Mouse (Mus musculus) regulatory T cell (primary cell): ENCODE results near the gene Gpd1l.

ENCODE experiments used
- in situ Hi-C: fragments of 300-600 bp; cut with MboI, MseI; formaldehyde crosslinking; loops from one replicate; pipeline ENCODE4 v1.15.1; 2025; ENCODE audit warnings: high pct_unique_total_duplicates

The Gpd1l gene

DNA sequence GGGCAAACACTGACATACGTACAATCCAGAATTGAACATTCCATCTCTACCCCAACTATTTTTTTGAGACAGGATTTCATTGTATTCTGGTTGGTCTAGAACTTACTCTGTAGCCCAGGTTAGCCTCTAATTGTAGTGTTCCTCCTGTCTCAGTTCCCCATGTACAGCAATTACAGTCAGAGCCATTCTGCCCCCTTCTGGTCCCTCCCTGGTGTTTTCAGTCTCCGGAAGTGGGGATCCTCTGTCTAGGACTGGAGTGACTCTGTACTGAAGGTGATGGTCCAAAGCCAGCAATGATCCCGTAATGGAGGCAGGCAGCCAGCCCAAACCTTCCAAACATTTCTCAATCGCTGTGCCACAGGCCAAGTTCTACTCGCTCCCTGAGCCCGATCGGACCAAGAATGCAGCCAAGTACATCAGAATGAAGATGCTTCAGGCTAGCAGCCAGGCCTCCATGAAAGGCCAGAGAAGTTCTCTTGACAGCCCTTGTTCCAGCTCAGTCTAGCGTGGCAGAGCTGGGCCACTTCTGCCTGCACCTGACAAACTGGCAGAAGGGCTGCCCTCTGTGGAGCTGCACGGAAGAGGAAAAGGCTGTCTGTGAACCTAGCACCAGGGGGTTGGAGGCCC lies 3.2 kb downstream of the Gpd1l start:
- in situ Hi-C loops: loop anchor here (5.0 kb wide), 1 partner anchor 283 kb away; no protein-coding TSS in a partner anchor

DNA sequence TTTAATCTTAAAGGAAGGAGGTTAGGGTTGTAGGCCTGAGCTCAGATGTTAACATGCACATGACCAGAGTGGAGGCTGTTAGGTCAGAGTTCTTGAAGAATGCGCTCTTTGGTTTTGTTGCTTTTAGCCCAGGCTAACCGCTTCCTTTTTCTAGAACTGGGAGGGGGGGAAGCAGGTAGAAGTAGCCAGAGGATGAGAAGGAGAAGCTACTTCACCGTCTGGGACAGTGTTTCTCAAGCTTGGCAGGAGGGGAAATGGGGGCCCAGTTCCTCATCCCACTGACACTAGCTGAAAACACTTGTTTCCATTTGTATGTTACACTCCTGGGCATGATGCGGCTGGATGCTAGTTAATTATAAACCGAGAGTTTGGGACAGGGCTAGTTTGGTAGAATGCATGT lies 8.2 kb downstream of the Gpd1l start:
- in situ Hi-C loops: no loop called here

DNA sequence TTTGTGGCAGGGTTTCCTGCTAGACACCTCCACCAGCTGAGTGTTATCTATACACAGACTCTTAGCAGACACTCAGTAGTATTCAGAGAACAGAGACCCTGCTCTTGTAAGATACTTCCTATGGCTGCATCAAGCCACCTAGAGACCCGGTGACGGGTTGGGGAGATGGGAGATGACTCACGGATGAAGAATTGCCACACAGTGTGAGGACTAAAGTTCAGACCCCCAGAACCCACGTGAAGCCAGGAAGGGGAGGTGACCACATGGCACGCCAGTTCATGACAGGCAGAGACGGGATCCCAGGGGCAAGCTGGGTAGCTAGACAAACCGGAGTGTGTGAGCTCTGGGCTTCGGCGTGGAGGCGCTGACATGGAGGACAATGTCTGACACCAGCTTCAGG lies 8.7 kb downstream of the Gpd1l start:
- in situ Hi-C loops: no loop called here

DNA sequence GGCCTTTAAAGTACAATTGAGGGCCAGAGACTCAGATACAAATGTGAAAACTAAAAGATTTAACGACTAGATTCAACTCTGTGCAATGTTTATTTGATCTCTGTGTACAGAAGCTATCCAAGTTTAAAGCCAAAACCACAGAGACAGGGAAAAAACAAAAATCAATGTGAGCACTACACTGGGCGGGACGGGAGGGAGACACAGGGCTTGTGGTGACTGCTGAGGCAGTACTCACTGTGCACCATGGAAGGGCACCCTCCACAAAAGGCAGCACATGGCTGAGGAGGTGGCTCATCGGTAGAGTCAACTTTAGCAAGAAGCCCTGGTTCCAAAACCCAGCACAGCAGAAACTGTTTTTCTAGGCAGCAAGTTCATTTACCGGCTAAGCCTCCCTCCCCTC lies 9.3 kb downstream of the Gpd1l start:
- in situ Hi-C loops: no loop called here

DNA sequence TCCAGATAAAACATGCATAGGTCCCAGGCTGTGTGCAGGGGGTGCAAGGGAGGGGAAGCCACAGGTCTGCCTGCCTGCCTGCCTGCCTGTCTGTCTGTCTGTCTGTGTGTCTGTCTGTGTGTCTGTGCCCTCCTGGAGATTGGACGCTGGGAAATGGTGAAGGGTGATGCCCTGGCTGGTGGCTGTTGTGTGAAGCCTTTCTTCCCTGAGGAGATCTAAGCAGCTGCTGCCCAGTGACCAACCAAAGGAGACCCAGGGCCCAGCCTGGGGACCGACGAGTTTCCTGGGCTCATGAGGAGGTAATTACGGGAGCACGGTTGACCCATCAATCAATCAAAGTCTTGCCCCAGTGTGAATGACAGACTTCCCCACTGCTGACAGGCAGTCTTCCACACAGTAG lies 11.6 kb downstream of the Gpd1l start:
- in situ Hi-C loops: no loop called here

DNA sequence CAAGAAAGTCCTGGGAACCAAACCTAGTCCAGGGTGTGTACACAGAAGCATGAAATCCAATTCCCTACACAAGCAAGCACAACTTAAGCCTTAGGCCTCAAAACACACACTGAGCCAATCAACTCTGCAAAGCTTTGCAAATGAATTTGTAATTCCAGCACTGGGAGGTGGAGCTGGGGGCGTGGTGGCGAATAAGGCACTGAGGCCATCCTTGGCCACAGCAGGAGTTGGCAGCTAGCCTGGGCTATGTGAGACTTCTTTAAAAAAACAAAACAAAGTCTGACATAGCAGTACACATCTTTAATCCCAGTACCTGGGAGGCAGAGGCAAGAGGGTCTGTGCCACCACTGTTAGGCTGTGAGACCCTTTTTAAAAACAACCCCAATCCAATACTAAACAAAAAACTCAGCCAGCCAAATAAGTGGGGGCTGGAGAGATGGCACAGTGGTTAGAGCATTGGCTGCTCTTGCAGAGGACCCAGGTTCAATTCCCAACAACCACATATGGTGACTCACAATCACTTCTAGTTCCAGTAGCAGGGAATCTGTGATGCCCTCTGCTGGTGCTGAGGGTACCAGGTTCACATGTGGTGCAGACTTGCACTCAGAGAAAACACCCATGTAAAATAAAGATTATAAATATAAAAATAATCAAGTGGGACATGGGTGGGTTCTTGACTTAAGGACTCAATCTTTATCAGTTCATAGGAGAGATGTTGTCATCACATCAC lies 12.3 kb downstream of the Gpd1l start:
- in situ Hi-C loops: no loop called here

DNA sequence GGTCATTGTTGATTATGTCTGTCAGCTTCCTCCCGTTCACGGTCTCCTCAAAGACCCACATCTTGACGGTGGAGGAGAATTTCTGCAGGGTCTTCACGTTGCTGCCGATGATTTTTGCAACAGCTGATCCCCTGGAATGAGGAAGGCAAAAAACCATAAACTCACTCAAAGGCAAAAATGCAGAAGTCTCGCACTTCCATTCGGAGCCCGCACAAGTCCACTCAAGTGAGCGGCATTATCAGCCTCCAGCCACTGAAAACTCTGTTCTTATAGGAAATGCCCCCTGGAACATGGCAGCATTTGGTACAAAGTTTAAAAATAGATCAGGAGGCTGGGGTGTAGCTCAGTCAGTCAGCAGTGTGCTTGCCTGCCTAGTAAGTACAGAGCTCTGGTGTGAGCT lies 13.2 kb downstream of the Gpd1l start:
- in situ Hi-C loops: no loop called here

DNA sequence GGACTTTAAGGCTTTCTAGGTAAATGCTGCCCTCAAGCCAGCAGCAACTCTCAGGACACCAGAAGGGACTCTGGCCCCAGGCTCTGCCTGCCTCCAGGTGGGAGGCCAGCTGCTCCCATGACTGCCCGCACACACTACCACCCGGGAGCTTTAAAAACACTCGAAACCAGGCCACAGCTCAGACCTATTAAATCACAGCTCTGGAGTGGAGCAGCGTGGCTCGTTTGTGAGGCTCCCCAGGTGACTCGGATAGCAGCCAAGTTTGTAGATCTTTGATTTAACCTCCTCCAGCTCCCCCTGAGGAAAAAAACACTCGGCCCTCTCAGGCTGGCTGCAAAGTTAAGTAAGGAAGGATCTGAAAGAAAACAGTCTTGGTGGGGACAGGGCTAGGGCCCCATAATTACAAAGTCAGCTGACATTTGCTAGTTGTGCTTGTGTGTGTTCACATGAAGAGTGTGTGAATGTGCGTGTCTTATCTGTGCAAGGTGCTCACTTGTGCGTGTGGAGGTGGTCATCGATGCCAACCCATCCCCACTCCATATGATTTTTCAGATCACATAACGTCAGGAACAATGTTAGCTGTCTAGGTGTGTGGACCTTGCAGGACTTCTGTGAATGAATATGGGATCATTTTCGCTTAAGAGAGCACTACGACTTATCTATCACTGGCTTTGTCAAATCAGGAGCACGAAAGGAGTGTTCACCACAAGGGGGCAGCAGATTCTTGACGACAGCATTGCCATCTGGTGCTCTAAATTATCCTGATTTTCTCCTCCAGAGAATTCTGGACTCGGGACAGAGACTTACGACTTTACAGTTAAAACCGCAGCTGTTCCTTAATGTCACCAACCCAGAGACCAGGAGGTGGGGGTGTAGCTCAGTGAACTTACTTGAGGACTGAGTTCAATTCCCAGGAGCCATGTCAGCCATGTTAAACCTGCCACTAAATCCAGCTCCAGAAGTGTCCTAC lies 20.8 kb downstream of the Gpd1l start:
- in situ Hi-C loops: no loop called here

DNA sequence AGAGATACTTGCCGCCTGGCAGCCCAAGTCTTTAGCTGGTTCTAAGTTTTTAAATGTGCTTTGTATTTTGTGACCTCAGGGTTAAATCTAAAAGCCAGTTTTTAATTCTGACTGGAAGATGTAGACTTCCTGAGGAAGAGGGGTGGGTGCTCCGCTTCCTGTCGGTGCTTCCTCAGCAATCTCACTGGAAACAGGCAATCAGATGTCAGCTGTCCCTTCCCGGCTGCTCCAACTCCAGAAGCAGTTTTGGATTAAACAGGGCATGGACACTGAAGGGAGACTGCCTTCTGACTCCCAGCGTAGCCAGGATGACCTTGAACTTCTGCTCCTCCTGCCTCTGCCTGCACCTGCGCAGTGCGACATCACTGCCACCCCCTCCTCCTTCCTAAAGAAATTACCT lies 26.3 kb downstream of the Gpd1l start:
- in situ Hi-C loops: no loop called here

DNA sequence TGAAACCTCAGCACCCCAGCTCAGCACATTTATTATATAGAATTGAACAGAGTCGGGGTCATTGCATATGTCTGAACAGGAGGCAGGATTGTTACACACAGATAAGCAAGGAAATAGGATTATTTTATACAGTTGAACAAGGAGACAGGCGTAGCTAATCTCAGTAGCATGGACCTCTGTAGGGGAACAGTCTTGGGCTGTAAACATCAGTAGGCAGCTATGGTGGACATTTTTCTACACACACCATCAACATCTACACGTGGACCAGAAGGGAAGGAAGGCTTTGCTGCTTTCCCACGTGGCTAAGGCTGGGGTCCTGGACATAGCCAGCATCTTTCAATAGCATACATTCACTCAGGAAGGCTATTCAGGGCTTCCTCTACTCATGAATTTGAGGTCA lies 37.9 kb downstream of the Gpd1l start:
- in situ Hi-C loops: loop anchor here (5.0 kb wide), 1 partner anchor 79 kb away; no protein-coding TSS in a partner anchor

DNA sequence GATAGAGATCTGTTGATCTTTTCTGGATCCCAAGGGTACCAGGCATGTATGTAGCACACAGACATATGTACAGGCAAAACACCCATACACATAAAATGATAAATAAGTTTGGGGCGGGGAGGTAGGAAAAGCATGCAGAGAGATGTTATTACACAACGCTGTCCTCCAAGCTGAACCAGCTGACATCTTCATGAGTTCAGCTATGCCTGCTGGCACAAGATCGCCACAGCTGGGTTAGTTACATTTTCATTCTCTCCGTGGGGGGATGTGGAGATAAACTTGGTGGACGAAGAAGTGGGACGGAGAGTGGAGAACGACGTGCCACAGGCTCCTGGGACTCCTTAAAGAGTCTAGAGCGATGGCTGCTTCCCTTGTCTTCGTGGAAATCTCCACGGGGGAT lies 40.8 kb downstream of the Gpd1l start:
- in situ Hi-C loops: no loop called here

DNA sequence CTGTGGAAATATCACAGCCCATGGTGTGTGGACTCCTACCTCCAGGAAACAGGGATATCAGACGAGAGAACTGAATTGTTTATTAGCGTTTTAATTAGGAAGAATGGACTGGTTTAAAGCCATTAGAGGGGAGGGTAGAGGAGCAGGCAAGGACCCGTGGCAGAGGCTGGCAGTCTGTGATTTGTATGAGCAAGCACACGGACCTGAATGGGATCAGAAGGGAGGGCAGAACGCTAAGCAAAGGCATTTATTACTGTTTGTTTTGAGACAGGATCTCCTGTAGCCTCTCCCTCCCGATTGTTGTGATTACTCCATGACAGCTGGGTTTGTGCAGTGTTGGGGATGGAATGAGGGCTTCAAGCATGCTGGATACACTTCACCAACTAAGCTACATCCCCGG lies 43.4 kb downstream of the Gpd1l start:
- in situ Hi-C loops: no loop called here

DNA sequence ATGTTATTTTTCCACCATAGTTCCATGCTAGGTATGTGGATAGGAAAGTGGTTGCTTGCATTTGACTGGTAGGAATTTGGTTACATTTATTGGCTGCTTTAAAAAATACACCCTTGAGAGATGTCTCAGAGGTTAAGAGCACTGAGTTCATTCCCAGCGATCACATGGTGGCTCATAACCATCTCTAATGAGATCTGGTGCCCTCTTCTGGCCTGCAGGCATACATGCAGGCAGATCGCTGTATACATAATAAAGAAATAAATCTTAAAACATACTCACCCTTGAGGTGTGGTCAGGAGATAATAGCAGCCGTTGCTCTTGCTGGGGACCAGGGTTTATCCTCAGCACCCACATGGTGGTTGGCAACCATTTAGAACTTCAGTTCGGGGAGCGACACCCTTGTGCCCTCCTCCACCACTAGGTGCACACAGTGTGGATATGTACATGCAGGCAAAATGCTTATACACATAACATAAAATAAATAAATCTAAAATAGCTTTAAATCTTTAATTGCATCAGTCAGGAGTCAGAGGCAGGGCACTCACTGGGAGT lies 44.9 kb downstream of the Gpd1l start:
- in situ Hi-C loops: no loop called here

DNA sequence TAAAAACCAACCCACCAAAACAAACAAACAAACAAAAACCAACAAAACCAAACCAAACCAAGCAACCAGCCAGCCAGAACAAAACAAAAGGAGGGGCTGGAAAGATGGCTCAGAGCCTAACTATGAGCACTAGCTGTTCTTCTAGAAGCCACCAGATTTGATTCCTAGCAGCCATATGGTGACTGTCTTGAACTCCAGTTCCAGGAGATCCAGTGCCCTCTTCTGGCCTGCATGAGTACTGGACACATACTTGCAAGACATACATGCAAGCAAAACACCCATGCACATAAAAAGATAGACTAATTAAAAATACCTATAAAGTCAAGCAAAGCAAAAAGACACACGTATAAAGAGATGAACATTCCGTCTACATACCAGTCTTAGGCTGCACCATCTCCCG lies 46.1 kb downstream of the Gpd1l start:
- in situ Hi-C loops: no loop called here

DNA sequence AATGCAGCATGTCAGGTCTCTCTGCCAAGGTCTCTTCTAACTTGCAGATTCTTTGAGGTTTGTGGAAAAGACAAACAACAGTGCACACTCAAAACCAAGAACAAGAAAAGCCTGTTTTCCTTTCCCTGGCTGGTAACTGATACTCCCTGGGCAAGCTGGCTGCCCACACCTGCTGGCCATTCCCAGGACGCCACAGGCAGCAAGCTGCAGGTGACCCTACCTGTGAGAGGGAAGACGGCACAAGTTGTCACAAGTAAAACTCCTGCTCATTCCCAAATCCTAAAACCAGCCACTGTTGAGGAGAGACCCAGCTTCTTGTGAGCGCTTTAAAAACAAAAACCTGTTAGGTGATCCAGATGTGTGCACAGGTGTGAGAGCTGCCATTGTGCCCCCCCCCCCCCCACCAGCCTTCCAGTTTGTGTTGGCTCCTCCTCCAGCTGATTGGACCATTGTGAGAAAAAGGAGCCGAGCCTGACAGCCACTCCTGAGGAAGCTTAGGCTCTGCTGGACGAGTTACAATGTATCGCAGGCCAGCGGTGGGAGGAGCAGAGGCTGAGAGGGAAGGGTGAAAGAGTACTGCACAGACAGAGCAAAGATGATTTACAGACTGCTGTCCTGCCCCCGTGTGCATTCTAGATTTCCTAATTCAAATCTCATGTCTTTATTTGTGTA lies 47.7 kb downstream of the Gpd1l start:
- in situ Hi-C loops: no loop called here

DNA sequence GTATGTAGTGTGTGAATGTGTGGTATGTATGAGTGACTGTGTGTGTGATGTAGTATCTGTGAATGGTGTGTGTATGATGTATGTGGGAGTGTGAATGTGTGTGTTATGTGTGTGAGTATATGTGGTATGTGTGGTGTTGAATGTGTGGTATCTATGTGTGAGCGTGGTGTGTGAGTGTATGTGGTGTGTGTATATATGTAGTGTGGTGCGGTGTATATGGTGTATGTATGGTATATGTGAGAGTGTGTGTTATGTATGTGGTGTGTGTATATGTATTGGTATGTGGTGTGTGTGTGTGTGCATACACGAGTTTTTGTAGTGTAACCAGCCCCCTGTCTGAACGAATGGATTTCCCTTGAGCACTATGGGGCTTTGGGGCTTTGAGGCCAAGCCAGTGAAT lies 48.2 kb downstream of the Gpd1l start:
- in situ Hi-C loops: no loop called here

DNA sequence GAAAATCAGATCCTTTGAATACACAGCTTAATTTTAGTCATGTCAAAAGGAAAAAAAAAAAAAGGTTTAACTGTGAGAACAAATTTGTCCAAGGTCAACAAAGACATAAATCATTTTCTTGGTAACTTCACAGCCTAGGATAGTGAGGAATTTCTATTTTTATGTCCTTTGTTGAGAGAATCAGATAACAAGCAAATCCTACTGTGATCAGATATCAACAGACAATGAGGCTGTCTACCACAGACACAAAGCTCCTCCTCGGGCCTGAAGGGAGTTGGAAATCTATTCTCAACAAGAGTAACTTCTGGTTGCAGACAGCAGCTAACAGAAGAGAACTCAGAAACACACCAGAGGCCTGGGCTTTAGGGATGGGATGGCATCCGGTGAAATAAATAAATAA lies 51.8 kb downstream of the Gpd1l start:
- in situ Hi-C loops: no loop called here

DNA sequence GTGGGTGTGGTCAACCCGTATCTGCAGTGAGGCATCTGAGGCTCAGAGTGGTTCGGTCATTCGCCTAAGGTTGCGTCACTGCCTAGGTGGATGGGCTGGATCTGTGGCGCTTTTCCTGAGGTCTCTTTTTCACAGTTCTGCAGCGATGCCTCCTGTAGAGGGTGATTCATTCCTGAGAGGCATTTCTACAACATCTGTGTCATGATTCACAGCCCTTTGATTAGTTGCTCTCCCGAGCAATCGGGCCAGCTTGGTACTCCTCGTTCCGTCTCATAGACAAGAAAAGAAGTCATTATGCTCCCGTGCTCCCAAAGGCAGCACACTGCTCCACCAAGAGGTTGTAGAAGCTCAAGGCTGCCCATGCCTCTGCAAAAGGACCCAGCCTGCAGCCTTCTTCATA lies 78.5 kb downstream of the Gpd1l start:
- in situ Hi-C loops: no loop called here

DNA sequence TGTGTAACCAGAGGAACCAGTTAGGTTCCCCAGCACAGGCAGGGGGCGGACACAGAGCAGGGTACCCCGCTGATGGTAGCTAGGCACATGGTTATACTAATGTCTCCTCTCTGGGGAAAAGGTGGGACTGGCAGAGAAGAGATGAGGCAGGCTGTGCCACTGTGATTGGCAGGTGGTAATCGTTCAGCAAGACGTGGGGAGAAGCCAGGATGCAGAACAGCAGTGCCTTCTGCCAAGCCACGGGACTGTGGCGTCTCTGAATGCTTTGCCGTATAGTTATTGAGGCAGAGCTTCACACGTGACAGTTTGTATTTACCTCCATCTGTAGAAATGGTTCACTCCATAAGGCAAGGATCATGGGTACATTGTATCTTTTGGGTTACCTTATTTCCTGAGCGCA lies 79.1 kb downstream of the Gpd1l start:
- in situ Hi-C loops: no loop called here

DNA sequence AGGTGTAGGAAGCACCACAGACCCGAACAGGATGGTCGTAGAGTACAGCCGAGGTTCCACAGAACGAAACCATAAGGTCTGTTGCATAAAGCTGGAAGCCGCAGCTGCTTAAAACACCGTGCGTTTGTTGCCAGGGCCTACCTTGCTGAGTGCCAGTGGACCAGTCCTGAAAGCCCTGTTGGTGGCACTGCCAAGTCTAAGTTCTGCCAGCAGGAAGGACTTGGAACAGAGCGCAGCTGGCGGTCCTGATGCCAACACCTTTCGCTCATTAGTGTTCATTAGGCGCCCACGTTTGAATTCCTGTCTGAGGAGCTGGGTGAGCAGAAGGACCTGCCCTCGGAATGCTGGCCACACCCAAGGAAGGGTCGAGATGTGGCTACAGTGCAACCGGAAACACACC lies 80.5 kb downstream of the Gpd1l start:
- in situ Hi-C loops: no loop called here

DNA sequence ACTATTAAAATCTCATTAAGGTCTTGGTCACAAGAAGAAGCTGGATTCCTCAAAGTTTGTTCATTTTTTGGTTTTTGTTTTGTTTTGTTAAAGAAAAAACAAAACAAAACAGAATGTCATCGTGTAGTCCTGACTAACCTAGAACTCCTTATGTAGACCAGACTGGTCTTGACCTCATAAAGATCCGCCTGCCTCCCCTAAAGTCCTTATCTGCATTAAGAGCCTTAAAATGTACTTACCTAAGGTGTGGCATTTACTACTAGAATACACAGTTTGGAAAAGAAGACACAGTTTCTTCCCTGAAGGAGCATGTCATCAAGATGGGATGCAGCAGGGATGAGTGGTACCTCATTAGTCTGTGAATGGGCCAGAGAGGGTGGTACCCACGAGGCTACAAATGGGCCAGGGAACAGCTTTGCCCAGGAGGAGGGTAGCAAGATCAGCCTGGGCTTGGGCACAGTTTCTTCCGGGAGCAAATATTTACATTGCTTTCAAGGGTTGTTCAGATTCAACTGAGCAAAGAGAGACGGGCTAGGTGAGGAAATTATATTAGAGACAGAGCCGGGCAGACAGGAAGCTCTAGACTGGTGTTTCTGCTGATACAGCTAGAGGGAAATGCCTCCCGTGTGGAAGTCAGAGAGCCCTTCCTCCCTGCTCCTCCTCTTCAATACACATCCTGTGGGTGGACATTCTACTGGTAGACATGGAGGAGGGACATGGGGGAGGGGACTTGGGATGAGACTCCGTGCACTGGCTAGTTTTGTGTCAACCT lies 82.2 kb downstream of the Gpd1l start:
- in situ Hi-C loops: no loop called here
